Mouse (Mus musculus): Measurements from ENCODE around the gene Ddc.

Ddc gene

DNA sequence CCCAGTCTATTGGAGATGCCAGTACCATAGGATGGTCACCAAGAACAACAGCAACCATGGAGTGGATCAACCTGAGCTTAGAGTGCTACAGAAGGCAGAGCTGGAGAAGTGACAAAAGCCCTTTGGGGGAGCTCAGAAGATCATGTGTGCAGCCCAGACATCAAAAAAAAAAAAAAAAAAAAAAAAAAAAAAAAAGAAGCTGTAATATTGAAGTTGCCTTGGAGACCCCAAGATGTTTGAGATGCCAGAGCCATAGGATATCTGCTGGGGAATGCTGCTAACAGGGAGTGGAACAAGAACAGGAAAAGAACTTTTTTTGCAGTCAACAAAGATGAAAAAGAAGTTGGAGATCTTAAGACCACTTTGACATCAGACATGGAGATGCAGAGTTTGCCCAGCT, 7.6 kb upstream of the Ddc start:
- DNase-seq (ENCODE audit: low spot score), result no peak

DNA sequence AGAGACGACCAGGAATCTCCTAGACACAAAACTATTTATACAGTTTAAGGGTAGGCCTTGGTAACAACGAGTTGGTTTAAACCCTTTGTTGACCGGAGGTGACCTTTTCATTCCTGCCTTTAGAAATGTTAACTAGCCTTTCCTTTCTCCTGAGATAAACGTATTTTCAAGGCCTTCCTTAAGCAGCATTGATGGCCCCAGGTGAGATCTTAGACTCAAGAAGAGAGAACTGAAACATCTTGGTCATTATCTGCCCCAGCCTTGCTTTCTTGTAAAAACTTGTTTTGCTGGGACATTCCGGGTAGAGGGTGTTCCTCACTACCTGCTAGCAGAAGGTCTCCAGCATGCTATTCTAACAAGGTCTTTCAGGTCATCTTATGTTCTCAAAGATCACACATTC, 7.1 kb upstream of the Ddc start:
- no peak for DNase-seq (ENCODE audit: low spot score)

DNA sequence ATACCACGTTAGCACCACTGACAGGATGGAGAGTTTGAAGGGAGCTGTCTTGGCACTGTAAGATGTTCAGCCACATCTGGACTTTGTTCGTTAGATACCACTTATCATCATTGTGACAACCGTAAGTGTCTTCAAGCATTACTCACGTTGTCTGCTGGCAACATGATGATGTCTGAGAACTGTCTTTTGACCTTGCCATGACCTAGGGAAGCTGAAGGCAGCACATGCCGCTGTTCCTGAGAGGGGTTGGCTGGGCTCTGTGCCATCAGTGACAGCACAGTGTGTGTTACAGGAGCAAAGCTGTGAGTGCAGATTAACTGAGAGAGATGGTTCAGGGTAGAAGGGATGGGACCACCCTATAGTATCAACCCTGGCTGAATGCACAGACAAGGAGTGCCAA, 3.6 kb upstream of the Ddc start:
- DNase-seq (ENCODE audit: low spot score), result no peak

DNA sequence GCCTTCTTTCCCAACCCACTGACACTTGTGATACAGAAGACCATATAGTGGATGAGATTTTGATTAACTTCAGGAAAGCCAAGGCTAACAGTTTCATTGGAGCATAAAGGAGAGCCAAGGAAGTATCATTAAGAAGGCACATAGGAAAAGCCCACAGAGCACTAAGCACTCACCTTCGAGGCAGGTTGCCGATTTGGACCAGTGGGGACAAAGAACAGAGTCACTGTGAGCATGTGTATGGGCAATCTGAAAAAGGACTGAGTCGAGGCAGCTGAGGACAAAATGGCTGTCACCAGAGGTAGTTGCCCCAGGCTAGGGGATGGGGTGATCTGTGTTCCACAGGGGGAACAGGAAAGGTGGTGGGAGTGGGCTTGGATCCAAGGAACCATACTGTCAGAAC, 552 bp upstream of the Ddc start:
- no peak for DNase-seq (ENCODE audit: low spot score)

DNA sequence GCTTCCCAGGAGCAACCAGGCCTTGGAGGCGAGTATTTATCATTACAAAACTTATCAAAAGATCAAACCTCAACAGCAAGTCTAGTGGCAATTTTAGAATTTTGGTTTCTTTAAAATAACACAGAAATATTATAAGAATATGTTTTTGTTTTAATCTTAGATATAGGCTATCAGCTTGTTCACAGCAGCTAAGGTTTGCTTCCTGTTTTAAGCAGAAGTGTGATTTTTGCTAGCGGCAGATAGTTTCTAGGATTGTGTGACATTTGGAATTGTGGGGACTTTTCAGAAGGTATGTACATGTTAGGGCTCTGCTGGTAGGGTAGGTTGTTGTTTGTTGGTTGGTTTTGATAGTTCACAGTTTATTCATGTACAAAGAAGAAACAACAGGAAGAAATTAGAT, 2.5 kb downstream of the Ddc start:
- DNase-seq (ENCODE audit: low spot score), result no peak

DNA sequence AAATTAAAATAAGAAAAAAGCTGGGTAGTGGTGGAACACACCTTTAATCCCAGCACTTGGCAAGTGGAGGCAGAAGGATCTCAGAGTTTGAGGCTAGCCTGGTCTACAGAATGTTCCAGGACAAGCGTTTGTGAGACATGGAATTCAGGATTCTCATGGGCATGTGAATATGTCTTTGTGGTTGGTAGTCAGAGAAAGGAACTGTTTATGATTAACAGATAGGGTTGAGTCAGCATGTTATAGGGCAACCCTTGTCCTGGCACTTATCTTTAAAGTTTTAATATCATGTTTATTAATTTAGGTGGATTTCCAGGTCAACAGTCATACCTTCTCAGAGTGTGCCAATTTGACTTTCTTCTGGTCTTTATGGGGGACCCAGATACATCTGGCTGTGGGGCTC, 4.2 kb downstream of the Ddc start:
- DNase-seq (ENCODE audit: low spot score), result no peak

DNA sequence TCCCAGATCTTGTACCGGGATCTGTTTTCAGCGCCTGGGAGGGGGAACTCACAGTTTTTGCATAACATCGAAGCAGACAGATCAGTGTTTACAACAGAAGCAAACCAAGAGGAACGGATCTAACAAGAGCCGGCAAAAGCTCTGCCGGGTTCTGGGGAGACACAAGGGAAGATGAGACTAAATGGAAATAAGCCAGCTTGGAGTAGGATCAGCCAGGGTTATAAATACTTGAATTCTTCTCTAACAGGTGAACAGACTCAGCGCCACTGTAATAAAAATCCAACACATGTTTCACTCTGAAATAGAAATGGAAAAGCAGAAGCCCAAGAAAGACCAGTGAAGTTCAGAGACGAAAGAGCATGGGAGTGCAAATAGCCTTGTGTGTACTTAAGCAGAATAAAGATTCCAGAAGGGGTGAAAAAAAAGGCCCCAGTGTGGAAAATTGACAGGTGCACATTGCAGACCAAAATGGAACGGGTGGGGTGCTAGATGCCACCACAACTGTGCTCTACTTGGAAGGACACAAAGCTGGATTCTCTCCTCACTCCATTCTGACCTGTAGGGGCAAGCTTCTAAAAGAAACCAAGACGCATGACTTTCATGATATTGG, 4.8 kb downstream of the Ddc start:
- DNase-seq (ENCODE audit: low spot score), result no peak

DNA sequence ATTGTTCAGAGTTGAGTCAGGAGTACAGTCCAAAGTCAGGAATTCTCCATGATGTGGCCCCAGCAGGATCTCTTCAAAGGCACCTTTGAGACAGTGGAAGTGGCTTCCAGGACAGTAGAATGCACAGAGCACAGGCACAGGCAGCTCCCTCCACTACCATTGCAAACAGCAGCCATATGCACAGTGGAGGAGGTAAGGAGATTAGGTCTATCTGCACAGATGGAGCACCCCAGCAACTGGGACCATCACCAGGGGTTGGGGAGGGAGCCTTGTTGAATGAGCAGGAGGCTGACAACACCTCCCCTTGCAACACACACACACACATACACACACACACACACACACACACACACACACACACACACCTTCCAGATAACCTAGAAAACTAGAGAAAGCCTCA, 6.1 kb downstream of the Ddc start:
- no peak for DNase-seq (ENCODE audit: low spot score)

DNA sequence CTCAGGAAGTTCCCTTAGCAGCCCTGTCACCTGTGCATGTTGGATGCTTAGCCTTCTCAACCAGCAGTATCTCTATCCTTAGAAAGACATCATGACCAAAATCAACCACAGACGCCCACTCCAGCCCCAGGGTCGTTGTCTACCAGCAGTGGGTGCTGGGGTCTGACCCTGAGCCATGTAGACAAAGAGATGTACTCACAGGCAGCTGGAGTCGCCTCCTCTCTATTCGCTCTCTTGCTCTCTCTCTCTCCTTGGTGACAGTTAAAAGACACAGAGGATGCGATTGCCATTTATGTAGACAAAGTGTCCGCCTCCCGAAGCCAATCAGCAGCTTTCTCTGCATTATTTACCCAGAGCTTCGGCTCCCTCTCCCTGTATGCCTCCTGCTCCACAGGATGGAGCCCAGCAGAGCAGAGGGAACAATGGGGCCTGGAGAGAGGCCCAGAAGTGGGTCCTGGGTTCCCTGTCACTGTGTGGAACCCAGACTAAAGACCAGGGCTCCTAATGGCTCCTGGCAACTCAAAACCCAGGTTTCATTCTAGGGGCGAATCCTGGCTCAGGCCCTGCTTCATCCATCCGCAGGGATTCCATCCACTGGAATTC, 7.7 kb downstream of the Ddc start:
- DNase-seq (ENCODE audit: low spot score), result no peak

DNA sequence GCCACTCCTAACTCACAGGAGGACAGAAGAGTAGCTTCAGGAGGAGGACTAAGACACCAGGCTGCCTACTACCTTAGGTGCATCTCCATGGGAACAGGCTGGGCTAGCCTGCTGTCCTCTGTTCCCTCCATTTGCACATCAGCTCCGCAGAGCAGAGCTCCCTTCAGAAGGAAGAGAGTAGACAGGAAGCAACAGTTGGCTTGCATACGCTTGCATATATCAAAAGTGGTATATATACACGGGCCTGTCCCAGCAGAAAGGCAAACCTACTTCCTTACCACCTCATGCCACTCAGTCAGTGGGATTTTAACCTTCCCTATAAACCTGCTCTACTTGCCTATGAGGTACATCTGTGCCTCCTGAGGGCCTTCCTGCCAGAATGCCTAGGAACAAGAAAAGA, 9.2 kb downstream of the Ddc start:
- DNase-seq (ENCODE audit: low spot score), result no peak

DNA sequence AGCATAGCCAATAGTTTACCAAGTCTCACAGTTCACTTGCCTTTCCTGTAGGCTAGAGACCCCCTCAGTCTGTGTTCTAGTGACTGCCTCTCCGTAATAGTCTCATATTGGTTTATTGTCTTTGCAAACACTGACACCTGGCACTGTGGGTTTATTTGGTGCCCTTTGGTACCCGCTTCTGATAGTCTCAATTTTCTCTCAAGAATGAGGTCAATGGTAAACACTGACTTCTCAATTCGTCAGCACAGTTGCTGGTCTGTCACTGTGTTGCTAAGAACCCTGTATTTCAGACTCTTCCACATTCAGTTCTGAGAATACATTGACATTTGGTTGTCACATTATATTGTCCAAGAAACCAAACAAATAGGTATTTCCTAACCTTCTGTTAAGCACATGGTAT, 9.9 kb downstream of the Ddc start:
- DNase-seq (ENCODE audit: low spot score), result no peak

DNA sequence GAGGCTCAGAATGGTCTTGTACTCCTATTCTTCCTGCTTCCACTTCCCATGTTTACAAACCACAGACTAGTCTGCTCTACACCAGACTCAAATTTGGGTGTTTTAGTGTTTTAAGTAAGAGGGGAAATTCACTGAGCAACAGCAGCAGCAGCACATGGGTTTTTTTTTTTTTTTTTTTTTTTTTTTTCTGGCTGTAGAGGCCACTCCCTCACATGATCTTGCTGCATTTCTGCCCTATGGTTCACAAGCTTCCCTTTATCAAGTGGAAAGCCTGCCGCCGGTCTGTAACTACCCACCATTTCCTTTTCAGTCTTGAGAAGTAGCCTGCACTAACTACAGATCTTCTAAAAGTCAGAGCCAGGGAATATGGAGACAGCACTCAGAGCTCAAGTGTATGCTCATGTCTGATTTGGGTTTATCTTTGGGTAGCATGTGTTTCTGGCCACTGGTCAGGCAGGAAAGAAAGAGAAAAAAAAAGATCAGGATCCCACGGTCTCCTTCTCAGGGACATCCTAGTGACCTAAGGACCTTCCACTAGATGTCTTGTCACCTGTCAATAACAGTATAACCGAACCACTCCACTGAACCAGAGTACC, 11.4 kb downstream of the Ddc start:
- no peak for DNase-seq (ENCODE audit: low spot score)

DNA sequence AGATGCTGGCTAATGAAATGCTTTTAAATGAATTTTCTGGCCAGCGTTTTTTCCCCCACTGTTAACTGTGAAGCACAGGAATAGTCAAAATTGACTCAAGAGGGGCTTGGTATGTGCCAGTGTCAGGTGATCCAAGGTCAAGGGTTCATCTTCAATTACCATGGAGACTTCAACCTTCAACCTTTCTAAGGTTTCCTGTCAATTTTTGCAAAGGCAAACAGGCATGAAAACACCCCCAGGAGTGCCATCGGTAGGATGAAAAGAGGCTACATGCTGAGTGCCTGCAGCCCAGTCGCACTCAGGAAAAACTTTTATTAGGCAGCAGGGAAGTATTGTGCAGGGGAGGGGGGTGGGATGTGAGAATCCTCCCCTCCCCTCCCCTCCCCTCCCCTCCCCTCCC, 12.0 kb downstream of the Ddc start:
- DNase-seq (ENCODE audit: low spot score), result no peak

DNA sequence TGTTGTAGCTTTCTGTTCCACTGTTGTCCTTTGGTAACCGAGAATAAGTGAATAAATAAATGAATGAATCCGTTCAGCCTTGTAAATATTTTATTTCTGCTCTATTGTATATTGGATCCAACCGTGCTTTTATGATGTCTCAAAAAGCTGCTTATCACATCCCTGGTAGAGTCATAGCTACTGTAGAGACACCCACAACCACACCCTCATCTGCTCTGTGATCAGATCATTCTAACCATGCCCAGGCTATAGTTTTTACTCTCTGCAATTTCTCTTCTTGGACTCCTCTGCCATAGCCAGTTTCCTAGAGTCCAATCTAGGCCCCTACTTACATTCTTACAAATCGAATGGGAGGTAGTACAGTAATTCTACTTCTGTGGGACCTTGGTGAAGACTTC, 12.7 kb downstream of the Ddc start:
- DNase-seq (ENCODE audit: low spot score), result no peak

DNA sequence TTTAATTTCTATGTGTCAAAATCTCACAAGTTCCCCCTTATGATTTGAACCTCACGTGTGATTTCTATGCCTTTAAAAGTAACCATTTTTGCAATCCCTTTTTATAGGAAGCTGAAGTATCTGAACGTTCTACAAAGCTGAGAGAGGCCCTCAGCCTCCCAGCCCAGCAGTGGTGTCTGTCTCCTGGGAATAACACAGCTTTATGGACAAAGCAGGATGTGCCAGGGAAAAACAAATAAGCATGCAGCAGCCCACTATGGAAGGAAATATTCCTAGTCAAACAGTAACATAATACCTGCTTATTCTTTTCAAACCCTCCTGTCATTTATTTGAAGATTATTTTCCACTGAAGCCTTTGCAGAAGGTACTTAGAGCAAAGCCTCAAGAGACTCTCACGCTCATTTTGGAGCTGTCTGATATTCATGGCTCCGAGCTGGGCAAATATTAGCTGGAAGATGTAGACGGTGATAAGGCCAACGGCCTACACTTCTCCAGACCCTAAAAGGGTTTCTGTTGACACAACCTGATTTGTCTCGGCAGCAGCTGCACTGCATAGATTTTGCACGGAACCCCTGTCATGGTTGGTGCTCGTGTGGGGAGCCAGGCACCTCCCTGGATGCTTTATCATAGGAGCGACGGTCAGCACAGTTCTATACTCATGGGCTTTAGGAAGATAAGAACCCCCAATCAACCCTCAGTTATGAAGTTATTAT, 13.3 kb downstream of the Ddc start:
- DNase-seq (ENCODE audit: low spot score), result no peak

DNA sequence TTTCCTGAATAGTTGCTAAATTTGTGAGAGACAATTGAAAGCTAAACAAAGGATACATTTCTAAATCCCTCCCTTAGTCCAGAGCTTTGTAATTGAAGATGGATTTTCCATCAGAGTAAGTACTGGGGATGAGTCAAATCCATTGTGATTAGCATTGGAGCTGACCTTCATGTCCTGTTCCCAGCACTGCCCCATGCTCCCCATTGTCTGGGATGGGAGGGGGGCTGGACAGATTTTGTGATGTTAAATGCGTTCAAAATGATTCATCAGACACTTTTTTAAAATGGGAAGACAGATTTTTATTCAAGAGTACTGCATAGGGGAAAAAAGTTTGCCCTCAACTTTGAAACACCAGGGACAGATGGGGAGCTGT, 16.2 kb downstream of the Ddc start:
- peak; percentile 19 for DNase-seq (ENCODE audit: low spot score)

DNA sequence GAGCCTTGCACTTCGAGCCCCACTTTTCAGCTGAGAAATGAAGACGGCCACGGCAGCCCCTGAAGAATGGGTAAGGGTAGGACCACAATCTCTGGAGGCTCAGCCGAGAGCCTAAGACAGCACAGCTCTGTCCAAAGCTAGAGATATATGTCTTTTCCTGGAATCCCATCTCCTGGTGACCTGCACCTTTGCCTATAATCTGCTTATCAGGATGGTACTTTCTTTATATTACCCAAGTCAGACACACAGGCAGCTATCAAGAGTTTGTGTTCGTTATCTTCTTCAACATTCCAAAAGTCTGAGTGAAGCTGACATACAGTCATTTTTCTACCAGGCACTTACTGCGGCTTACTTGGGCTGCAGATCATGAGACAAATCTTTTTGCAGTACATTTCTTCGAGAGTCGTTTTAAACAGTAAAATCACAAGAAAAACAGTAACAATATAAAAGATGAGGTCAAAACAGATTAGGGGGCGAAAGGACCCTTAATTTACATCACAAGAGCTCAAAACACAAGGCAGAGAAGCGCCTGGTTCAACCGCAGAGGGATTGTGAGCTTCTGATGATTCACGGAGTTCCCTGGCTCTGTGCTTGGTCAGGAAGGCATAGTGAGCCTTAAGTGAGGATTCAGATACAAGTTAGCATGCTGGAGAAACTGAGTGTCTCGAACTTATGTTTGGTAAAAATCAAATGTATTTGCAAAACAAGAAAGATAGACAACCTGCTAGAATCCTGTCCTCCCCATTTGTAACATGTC, 16.7 kb downstream of the Ddc start:
- no peak for DNase-seq (ENCODE audit: low spot score)

DNA sequence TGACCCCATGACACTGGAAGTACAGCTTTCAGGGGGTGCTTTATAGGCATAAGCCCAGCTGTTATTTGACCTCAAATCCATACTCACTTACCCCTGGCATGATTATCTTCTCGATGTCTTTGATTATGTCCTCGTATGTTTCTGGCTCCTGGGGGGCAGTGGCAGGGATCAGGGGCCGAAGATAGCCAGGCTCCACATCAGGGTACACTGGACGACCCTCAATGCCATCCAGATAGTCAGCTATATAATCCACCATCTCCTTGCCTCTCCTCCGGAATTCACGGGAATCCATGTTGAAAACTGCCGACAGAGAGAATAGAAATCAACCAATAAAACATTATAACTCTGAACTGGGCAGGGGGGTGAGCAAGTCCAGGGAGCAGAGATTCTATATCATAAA, 17.6 kb downstream of the Ddc start:
- no peak for DNase-seq (ENCODE audit: low spot score)

DNA sequence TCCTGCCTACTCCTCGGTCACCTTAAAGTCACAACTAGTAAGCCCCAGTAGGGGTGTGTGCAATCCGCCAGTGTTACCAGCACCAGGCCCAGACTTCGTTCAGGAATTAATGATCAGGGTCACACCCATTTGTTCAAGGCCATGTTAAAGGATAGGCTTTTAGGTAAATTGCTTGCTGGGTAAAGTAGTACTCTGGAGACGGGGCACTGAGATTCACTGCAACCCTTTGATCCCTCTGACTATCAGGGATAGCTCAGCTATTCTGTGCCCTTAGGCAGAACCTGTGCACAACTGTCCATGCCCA, 18.3 kb downstream of the Ddc start:
- DNase-seq (ENCODE audit: low spot score), result no peak

DNA sequence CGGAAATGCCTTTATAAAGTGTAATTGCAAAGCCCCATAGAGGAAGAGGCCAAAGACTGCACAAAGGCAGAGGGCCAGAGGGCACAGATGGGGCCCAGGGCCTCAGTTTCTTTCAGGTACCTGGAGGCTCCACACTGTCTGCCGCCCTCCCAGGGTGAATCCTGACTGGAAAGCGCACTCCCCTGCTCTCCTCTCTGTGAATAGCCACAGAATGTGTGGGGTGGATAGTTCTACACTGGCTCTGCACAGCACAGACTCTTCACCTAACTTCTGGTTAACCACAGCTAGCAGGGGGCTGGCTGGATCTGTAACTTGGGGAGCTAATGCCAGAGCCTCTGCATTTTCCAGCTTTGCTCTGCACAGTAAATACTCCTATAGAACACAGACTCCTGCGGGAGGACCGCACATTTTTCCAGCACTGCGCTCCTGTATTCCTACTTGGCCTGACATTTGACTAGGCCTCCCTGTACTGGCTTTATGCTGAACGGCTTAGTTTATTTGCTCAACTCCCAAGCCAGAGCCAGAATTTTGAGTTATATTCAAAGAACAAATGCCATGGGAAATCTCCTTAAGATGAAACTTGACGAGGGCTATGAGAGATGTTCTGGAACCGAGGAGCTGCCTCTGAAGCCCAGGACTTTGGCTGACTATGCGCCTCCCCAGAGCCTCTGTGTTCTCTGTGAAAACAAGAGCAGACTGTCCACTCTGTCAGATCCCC, 18.8 kb downstream of the Ddc start:
- no peak for DNase-seq (ENCODE audit: low spot score)

DNA sequence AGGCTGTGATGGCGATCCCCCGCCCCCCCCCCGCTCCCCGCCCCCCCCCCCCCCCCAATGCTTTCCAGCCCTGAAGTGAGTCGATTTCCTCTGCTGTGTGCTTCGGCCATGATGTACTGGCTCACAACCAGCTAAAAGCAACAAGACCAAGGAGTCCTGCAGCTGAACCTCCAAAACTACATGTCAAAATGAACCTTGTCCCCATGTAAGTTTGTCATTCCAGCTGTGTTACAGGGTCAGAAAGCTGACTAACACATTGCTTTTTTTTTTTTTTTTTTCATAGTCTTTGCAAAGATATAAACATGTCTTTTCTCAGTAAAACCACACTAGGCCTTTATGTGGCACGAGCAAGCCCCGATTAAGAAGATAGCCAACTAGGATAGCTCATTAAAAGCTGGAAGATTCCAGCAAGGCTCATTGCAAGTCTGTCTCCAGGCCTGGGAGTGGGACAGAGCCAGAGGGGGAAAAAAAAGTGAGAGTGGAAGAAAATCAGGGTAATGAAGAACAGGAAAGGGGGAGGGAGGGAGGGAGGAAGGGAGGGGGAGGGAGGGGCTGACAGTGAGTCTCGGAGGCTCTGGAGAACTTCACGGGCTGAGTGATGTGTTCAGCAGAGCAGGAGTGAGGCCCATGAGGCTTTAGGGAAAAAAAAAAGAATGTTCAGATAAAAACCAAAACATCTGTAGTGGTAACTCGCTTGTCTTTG, 19.5 kb downstream of the Ddc start:
- DNase-seq (ENCODE audit: low spot score), result no peak

DNA sequence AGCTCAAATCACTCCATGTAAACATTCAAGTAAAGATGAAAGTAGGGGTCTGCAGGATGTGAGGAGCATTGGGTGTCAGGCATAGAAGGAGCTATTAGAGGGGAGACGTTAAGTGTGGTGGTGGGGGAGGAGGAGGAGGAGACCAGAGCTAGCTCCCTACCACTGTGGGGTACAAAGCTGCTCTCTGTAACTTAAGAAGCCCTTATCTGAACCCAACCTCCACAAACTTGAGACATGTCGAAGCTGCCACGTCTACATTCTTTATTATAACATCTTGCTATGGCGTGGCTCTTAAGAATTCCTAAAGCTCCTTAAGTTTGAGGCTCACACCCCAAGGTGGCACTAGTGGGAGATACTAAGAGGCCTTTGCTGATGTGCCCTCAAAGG, 20.1 kb downstream of the Ddc start:
- DNase-seq (ENCODE audit: low spot score), result no peak
